Mouse (Mus musculus): ENCODE results near the gene Raf1. TPM values are rescaled to one million over a fixed set of nuclear protein-coding genes. Genes with fewer than 3 reads are reported as not detected.
"Not testable (repeated sequence)": the region's sequence is repeated elsewhere in the genome, so short reads cannot be mapped to it uniquely, and the experiment has no call there.

Raf1 gene
- total RNA-seq, 2 experiments from 2014 or later, result 107 to 111 TPM

DNA sequence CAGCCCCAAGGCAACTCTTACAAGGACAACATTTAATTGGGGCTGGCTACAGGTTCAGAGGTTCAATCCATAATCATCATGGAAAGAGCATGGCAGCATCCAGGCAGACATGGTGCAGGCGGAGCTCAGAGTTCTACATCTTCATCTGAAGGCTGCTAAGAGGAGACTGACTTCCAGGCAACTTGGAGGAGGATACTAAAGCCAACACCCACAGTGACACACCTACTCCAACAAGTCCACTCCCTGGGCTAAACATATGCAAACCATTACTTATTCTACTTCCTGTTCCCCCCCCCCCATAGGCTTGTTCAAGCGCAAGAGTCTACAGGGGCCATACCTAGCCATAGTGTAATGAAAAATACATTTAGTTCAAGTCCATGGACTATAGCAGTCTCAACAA is 7.8 kb upstream of the Raf1 start:
- no peak for DNase-seq

DNA sequence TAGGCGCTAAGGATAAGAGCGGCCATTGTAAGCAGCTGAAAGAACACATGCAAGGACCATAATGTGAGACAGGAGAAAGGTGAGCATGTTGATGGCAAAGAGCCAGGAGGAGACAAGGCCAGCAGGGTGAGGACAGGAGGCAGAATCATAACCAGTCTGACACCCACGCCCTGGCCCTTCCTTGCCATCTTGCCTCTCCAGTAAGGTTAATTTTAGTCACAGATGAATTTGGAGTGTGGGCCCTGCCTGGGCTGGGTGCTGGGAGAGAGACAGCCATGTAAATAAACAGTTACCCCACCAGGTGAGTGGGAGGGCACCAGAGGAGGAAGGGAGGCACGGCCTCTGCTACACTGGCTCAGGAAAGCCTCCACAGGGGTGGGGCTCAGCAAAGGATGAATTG is 4.6 kb upstream of the Raf1 start:
- no peak for DNase-seq

DNA sequence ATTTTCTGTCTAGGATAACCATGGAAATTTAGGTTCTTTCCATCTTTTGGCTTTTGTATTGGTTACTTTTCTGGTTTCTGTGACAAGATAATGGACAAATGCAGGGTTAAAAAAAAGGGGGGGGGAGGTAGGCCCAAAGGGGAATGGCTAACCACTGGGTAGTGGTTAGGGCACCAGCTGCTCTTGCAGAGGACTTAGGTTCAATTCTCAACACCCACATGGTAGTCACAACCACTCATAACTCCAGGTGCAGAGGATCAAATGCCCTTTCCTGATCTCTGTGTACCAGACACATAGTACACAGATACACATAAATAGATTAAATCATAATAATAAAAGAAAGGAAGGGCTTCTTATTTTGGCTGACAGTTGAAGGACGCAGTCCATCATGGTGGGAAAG is 1.6 kb upstream of the Raf1 start:
- DNase-seq, result no peak

DNA sequence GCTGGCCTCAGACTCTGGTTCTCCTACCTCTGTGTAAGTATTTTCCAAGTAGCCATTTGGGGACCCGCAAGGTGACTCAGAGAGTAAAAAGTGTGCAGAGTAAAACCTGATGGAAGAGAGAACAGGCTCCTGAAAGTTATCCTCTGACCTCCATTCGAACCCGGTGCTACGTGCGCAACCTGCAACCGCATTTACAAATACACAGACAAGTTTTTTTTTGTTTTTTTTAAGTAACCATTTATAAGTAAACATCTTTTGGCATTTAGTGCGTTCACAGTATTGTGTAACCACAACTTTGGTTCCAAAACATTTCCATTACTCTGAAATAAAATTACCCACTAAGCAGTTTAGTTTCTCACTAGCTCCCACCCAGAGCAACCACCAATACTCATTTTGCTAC is 1.0 kb upstream of the Raf1 start:
- no peak for DNase-seq

DNA sequence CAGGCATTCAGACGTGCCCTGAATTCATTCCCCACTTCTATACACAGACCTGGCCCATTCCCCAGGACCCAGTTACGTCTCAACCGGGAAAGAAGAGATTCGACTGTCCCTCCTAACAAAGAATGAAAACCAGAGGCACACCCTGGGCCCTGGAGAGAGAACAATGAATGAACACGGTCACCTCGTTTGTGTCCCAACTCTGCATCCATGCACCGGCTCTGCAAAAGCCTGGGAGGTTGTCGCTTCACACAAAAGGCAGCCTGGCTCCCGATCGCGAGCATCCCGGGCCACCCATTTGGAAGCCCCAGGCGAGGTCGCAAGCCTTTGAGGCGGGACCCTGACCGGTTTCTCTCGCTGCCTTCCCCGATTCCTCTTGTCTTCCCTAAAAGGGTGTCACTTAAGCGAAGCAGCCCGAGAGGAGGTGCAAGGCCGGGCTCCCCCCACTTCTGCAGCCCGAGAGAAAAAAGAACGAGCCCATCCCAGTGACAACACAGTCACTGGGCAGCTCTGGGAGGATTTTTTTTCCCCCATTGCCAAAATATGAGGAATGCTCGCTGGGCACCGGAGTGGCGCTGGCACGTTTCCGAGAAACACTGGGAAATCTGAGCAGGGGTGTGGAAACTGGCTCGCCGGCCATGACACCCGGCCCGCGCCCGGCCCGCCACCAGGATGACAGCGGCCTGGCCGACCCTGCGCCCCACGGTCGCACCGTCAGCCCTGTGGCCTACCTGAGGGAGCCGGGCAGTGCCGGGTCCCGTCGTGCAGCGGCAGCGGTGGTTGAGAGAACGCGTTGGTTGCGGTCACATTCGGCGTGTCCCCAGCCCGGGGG is 713 bp downstream of the Raf1 start:
- DNase-seq, result peak; percentile 81 to 89

DNA sequence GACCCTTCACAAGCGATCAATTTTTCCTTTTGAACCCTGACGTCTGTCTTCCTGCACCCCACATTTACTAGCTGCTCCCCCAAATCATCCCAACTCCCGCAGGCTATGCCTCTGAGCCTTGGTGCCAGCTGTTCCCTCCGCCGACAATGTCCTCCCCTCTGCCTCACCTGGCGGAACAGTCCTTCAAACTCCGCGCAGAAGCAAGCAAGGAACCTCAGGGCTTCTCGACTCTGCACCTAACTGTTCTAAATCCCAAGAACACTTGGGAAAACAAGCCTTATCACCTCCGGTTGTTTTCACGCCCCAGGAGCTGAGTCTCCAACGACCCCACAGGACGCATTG is 1.3 kb downstream of the Raf1 start:
- peak in 1 of 2 experiments; percentile 18 for DNase-seq

DNA sequence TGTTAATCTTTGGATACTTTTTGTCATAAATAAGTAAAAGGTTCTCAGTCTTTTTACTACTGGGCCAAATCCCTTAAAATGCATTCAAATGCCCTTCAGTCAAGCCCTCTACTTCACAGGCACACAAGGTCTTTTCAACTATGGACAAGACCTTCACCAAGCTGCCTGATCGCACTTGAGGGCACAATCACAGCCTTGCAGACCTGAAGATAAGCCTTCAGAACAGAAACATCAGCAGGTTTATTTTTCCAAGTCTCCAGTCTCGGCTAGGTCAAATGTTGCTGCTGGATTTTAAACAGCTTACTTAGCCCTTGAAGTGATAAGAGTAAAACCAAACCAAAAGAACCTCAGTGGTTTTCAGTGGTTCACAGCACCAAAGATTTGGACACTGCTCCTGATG is 2.1 kb downstream of the Raf1 start:
- DNase-seq, result no peak

DNA sequence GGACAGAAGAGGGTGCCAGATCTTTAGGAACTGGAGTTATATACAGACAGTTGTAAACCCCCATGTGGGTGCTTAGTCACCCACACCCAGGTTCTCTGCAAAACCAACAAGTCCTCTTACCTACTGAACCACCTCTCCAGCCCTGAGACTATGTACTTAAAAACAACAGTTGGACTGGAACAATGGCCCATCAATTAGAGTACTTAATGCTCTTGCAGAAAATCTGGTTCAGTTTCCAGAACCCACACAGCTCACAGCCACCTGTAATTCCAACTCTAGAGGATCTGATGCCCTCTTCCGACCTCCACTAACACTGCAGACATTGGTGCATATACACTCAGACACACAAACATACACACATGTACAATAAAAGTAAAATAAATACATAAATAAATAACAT is 3.7 kb downstream of the Raf1 start:
- DNase-seq, result no peak

DNA sequence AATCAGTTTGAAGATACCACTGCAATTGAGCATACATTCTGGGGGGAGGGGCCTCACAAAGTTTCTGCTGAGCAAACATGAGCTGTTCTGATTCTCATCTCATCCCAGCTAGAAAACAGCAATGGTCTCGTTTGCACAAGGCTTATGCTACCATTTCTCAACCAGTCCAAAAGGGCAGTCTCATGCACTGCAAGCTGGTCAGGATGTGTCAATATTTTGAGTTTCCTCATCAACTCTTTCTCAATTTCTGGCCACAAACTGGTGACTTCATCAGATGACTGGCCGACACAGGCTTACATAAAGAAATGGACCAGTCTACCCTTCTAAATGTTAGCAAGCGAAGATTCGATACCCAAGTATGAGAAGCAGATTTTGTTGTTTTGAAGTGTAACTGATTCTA is 9.8 kb downstream of the Raf1 start:
- peak in 1 of 2 experiments; percentile 54 for DNase-seq

DNA sequence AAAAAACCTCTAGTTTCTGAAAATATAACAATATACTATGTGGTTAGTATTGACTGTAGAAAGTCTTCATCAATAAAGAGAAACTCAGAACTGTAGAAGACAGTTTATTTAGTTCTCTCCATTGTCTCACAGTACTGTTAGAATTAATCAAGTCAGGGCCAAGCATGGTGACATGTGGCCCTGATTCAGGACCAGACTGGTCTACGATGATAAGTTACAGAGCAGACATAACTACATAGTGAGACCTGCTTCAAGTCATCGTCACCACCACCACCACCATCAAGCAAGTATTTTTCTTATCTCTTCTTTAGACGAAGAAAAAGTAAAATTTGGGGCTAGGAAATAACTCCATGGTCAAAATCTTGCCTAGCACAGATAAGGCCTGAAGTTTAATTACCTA is 12.2 kb downstream of the Raf1 start:
- no peak for DNase-seq

DNA sequence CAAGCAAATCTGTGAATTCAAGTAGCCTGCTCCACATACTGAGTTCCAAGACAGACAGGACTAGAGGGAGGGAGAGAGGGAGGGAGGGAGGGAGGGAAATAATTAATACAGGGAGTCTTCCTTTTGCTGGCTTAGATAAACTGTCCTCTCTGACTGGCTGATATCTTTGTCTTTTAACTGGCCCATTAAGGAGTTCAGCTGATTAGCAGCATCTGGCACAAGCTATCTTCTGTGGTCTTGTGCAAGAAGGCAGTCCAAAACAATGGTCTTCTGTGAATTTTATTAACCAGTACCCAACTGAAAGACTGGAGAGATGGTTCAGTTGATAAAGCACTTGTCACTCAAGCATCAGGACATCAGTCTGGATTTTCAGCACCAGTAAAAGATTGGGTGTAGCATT is 17.6 kb downstream of the Raf1 start:
- no peak for DNase-seq

DNA sequence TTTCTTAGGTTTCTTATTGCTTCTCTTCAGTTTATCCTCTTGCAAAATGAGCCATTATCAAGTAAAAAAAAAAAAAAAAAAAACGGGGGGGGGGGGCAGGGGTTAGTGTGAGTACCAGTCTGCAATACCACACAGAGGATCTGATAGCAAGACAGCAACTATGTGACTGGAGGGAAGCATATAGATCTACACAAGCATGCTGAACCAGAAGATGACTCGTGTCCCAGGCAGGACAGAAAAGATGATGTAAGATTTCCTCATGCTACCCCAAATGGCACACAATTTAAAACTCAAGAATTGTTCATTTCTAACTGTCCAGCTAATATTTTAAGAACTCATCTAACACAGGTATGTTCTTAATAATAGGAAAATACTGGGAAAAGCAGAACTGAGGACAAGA is 22.5 kb downstream of the Raf1 start:
- DNase-seq, result no peak

DNA sequence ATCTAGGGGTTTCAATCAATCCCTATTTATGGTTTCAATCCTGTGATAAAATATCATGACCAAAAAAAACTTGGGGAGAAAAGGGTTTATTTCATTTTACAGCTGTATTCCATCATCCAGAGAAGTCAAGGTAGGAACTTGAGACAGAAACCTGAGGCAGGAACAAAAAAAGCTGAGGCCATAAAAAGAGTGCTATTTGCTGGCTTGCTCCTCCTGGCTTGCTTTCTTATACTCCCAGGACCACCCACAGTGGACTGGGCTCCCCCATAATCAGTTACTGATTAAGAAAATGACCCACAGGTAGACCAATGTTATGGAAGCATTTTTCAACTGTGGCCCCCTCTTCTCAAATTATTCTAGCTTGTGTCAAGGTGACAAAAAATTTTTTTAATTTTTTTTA is 24.7 kb downstream of the Raf1 start:
- no peak for DNase-seq

DNA sequence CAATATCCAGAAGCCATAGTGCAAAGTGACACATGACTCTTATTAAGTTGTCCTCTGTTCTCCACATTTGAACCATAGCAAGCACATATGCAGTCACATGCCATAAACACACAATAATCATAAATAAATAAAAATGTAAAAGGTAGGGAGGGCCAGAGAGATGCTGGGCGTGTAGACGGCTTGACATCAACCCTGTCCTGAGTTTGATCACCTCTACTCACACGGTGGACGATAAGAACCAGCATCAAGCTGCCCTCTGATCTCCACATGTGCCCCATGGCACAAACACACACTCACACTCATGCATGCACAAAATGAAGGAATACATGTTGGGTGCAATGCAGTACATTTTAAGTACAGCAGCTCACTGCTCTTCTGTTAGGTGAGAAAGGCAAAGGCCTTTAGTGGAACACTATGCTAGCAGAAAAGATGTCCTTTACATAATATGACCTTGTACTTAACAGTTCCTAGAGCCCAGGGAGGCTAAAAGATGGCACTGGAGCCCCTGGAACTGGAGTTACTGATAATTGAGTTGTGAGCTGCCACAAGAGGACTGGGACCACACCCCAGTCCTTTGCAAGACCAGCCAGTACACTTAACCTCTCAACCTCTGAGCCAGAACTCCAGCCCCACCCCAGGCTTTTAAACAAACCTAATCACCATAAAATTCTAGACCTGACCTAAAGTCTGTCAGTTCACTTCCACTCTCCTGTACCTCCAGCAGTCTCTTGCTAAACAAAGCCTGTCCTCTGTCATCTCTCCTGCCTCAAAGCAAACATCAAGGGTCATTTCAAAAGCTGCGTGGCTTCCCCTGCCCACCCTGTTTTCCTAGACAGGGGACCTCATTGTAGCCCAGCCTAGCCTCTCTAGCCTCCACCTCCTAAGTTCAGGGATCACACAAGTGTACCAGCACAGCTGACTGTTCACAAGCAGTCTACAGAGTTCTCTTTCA is 25.7 kb downstream of the Raf1 start:
- DNase-seq, result peak; percentile 27 to 35

DNA sequence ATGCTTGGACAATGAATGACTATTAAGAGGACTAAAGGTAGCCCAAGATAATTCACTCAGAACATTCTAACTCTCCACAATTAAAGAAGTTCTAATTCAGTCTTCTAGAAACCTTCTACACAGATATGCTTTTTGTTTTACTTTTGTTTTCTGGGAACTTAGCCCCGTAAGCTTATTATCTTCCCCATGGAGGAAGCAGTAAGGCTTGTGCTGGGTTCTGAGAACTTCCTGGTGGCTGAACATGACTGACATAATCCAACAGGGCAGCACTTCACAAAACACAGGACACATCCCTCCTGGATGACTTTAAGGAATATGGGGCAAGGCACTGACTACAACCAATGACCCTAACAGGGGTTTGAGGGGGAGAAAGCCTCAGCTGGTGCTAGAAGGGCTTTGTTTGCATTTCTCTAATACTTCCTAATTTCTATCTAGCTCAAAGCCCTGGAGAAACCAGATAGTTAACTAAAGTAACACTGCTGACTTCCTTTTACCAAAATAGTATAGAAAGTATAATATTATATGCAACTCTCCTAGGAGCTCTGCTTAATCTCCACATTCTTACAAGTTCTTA is 26.6 kb downstream of the Raf1 start:
- no peak for DNase-seq

DNA sequence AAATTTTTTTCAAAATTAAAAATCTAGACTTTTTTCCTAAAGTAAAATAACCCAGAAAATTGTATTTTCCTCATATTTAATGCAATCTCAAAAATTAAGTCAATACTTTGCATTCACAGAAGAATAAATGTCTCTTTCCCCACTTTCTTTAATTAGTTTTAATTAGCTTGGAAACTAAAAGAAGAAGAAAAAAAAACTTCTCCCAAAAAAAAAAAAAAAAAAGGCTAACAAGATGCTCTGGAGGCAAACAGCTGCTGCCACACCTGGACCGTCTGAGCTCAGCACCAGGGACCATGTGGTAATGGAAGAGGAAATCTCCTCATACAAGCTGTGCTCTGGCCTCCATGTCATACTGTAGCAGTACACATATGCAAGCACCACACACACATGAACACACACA is 33.1 kb downstream of the Raf1 start:
- no peak for DNase-seq

DNA sequence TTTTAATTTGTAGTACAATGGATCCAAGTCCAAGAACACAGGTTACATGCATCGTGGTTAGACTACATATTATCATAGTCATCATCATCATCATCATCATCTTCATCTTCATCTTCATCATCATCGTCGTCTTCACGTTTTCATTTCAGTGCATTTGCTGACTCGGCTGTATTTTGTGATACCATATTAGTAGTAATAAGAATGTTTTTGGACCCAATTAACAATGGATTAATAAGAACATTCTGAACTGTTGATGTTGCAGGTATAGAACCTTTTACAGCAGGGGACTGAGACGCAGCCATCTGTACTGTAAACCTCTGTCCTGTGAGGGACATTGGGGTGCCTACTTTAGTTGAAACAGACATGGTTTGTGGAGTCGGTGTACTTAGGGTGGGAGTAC is 38.2 kb downstream of the Raf1 start:
- DNase-seq, result not testable (repeated sequence)

DNA sequence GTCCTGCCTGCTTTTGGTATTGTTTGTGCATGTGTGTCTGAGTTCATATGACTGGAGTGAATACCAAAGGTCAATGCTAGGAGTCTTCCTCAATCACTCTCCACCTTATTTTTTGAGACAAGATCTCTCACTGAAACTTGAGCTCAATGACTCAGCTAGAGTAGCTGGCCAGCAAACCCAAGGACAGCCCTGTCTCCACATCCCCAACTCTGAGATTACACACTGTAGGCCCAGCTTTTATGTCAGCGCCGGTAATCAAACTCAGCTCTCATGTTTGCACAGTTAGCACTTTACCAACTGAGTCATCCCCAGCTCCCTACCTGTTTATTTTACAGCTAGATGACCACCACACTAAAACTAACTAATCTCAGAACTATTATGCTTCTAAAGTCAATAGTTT is 42.4 kb downstream of the Raf1 start:
- DNase-seq, result no peak

DNA sequence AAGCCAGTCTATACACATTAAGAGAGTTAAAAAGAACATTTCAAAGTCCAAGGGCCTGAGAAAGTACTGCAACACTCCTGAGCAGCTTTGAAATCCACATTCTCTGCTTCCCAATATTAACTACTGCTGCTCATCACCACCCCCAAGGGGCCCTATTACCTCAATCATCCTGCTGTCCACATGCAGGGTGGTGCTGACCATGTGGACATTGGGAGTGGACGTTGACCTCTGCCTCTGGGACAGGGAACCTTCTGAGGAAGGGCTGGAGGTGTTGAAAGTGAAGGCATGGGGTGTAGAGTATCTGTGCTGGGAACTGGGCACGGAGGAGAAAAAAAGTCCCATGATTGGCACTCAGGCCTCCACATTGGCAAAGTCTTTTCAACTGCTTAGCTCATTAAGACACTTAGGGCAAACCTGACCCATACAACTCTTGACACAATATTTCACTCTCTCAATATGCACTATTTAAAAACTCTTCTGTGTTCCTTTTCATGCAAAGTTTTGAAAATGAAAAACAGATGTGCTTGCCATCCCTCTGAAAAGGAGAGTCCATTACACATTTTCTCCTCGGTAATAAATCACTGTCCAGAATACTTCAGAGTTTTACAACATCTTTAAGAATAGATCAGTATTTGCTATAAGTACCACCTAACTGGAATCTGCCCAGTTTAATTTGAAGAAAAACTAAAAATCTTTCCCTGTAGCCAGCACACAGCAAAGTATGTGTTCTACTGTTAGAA is 45.2 kb downstream of the Raf1 start:
- no peak for DNase-seq

DNA sequence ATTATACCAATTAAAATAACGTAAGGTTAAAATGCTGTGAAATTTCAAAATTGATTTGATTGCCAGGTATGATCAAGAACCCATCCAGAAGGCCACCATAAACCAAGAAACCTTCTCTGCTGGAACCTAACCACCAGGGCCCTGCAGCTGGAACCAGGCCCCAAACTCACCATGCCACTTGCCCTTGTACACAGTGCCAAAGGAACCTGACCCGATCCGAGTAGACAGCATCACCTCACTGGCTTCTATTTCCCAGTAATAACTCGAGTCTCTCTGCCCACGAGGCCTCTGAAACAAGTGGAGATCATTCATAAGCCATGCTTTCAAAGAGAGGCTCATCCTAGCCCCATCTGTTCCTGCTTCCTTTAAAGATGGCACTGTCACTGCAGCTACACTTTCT is 50.3 kb downstream of the Raf1 start:
- no peak for DNase-seq

DNA sequence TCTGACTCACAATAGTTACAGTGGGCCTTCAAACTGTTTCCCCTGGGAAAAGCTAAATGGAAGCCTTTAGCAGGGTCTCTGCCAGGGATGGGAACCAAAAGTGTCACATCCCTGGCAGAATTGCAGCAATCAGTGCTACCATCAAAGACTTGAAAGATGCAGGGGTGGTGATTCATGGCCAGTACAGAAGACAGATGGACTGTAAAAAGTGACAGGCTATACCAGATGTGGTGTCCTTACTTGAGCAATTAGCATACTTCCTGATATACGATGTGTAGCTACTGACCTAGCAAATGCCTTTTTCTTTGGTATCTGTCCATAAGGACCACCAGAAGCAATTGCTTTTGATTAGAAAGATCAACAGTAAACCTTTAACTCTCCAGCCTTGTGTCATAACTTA is 55.5 kb downstream of the Raf1 start:
- no peak for DNase-seq

DNA sequence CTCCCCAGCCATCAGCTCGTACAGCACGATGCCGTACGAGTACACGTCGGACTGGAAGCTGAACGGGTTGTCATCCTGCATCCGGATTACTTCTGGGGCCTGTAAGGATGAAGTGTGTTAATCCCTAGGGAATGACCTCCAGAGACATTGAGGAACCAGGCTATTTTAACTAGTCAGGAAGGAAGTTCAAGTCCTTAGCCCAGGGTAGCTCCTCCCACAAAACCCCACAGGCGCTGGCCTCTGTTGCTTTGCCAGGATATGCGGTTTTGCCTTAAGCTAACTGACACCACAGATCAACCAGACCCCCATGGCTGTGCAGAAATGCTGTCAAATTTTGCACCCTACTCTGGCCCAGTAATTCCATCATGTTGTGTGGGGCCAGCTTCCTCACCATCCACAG is 56.6 kb downstream of the Raf1 start:
- DNase-seq, result peak in 1 of 2 experiments; percentile 61

Data from heart, adult 18-20 months (tissue).